Mouse (Mus musculus) stomach, embryonic 16.5 days (tissue): ENCODE data around the gene Rnf180. TPM values are rescaled to one million over a fixed set of nuclear protein-coding genes. Genes with fewer than 3 reads are reported as not detected.

Experiments used
- ATAC-seq: fragments of 200-750 bp; cut with Nextera tagmentation; 2 replicates; pipeline ENCODE4 v1.8.0; 2017; ENCODE audit warnings: moderate number of reproducible peaks, moderate TSS enrichment; ENCODE audit not compliant: insufficient read depth, low FRiP score
- H3K27ac ChIP-seq: fragments of 300-500 bp; sonication (generic); 2 replicates; pipeline ENCODE4 v1.5.1; 2014; ENCODE audit warnings: low read length
- H3K27me3 ChIP-seq: fragments of 300-500 bp; sonication (generic); 2 replicates; pipeline ENCODE4 v1.6.1; 2014; ENCODE audit warnings: low read length, control low read depth, mixed read lengths; ENCODE audit not compliant: control insufficient read depth, insufficient read depth
- H3K36me3 ChIP-seq: fragments of 300-500 bp; sonication (generic); 2 replicates; pipeline ENCODE4 v1.6.1; 2014; ENCODE audit warnings: low read length; ENCODE audit not compliant: control insufficient read depth, insufficient read depth
- H3K4me1 ChIP-seq: fragments of 300-500 bp; sonication (generic); 2 replicates; pipeline ENCODE4 v1.6.1; 2014; ENCODE audit warnings: low read length, control low read depth, mixed read lengths; ENCODE audit not compliant: control insufficient read depth, insufficient read depth
- H3K4me2 ChIP-seq: fragments of 300-500 bp; sonication (generic); 2 replicates; pipeline ENCODE4 v1.6.1; 2014; ENCODE audit warnings: low read depth, low read length, mixed read lengths
- H3K4me3 ChIP-seq: fragments of 300-500 bp; sonication (generic); replicated peaks from 2 replicates; pipeline ENCODE4 v1.5.1; 2014; ENCODE audit warnings: mild to moderate bottlenecking, low read length
- H3K9ac ChIP-seq: fragments of 300-500 bp; sonication (generic); 2 replicates; pipeline ENCODE4 v1.6.1; 2014; ENCODE audit warnings: low read length
- H3K9me3 ChIP-seq: fragments of 300-500 bp; sonication (generic); replicated peaks from 2 replicates; pipeline ENCODE4 v1.6.1; 2016; ENCODE audit warnings: low read length, control low read depth; ENCODE audit not compliant: control insufficient read depth
- WGBS: fragments of 180-500 bp; shearing (Covaris S2); extraction: QIAGEN DNeasy Blood & Tissue Kit; methylation state at CpG from one replicate; pipeline ENCODE4 v1.1.7; 2014; 5-methylcytosine and 5-hydroxymethylcytosine counted together
- polyA plus RNA-seq: library from polyadenylated mRNA; unstranded; fragments of >200 nt; fragmentation: Nextera tagmentation; extraction: Ambion mirVana; gene quantifications from 2 replicates; pipeline ENCODE4 v1.2.1, GENCODE M21; 2015

Gene Rnf180
- polyA plus RNA-seq, 1 experiment from 2014 or later = 3.7 TPM

DNA sequence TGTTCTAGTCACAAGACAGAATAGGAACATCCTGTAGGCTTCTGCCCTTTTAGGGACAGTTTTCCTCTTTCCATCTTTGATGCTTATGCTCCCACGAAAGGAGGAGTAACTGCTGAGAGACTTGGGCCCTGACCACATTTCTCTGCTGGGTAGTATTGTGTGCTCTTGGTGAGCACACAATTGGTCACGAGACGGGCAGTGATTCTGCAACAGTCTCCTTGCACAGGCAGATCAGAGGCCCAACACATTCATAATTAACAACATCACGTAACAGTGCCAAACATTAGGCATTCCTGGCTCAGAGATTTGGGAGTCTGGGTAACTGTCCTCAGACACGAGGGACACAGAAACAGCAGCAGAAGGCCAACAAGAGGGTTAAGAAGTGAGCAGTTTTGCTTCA, 113.8 kb downstream of the Rnf180 start:
- Histone ChIP-seq H3K9me3 (no peaks in the 10 kb centered on the region), H3K36me3 (no peaks in the 10 kb centered on the region), H3K4me3 (no peak overlapping the region), H3K27ac (no peak overlapping the region), H3K4me1 (no peaks in the 10 kb centered on the region), H3K9ac (no peak overlapping the region), H3K27me3 (no peaks in the 10 kb centered on the region), H3K4me2 (no peak overlapping the region)
- no peak for ATAC-seq
- 84% methylated on average over 5 of the region's 5 CpGs for WGBS

- no peaks in the 10 kb centered on the region for H3K36me3 ChIP-seq
- WGBS = 52% methylated on average over 6 of the region's 6 CpGs
- H3K4me3 ChIP-seq = no peak overlapping the region
- no peaks in the 10 kb centered on the region for H3K4me1 ChIP-seq
- H3K27me3 ChIP-seq = no peaks in the 10 kb centered on the region
- H3K4me2 ChIP-seq = no peak overlapping the region
- ATAC-seq = no peak
- peaks cover 2% of the 10 kb centered on the region; the same call in 1 of the 2 replicates for H3K9me3 ChIP-seq
- no peak overlapping the region for H3K27ac ChIP-seq
- H3K9ac ChIP-seq = no peak overlapping the region
Observed at GRCm38 (mm10) chr13:105165441-105165840, 129.2 kb downstream of the Rnf180 start.

DNA sequence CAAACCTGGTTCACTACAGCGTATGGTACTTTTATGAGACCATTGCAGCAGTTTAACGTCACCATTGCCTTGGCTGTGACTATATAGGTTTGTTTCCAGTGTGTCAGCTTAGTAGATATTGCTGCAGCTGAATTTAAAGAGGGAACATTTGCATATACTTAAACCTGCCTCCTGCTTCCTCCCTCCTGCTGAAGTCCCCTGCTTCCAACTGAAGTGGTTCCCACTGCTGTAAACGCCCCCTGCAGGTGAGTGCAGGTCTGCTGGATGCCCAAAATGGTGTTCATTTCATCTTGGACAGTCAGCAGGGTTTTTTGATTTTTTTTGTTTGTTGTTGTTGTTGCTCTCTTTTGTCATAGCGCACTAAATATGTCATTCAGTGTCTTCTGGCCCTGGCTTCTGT, 140.7 kb downstream of the Rnf180 start:
- Histone ChIP-seq H3K9ac (no peak overlapping the region), H3K9me3 (no peaks in the 10 kb centered on the region), H3K4me2 (no peak overlapping the region), H3K36me3 (no peaks in the 10 kb centered on the region), H3K4me3 (no peak overlapping the region), H3K27ac (no peak overlapping the region), H3K4me1 (no peaks in the 10 kb centered on the region), H3K27me3 (no peaks in the 10 kb centered on the region)
- ATAC-seq = no peak
- 65% methylated on average over 4 of the region's 4 CpGs for WGBS

DNA sequence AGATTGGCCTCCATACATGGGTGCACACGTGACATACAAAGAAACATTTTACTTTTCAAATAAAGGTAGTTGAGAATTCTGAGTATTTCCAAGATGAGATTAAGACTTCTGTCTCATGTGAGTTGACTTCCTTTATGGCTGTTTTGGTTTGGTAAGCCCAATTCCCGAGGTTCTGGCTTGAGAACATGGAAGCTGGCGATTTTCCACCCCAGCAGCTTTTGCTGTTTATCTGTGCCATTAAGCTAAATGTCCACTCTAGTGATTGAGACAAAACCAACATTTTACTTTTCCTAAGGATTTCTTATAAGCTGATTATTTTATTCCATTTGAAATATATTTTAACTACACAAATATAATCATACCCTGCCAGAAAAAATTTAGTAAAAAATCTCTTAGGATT, 144.6 kb downstream of the Rnf180 start:
- no peak overlapping the region for H3K4me3 ChIP-seq
- no peak for ATAC-seq
- no peak overlapping the region for H3K9ac ChIP-seq
- 72% methylated on average over 3 of the region's 3 CpGs for WGBS
- H3K4me1 ChIP-seq = no peaks in the 10 kb centered on the region
- no peaks in the 10 kb centered on the region for H3K27me3 ChIP-seq
- H3K4me2 ChIP-seq = no peak overlapping the region
- H3K36me3 ChIP-seq = no peaks in the 10 kb centered on the region
- H3K27ac ChIP-seq = no peak overlapping the region
- no peaks in the 10 kb centered on the region for H3K9me3 ChIP-seq

- Histone ChIP-seq H3K9me3 (no peaks in the 10 kb centered on the region), H3K27ac (no peak overlapping the region), H3K4me2 (no peak overlapping the region), H3K27me3 (no peaks in the 10 kb centered on the region), H3K4me3 (no peak overlapping the region), H3K36me3 (no peaks in the 10 kb centered on the region), H3K4me1 (no peaks in the 10 kb centered on the region), H3K9ac (no peak overlapping the region)
- no peak for ATAC-seq
- 66% methylated on average over 4 of the region's 4 CpGs for WGBS
Observed at GRCm38 (mm10) chr13:105147795-105148418, 146.7 kb downstream of the Rnf180 start.

DNA sequence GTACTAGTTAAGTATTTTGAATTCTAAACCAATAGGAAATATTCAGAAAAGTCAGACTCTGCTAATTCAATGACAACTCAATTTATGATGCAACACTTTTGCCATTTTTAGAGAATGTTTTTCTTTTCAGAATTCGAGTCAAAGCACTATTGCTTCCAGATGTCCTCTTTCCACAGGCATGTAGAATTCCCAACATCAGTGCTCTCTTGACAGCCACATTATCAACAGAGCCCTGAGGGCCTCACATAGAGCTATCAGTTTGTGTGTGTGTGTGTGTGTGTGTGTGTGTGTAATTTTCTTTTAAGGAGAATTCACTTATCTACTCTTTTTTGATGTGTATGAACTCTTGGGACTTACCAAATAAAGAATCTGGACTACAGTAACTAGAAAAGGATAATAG, 147.8 kb downstream of the Rnf180 start:
- Histone ChIP-seq H3K9ac (no peak overlapping the region), H3K9me3 (no peaks in the 10 kb centered on the region), H3K27ac (no peak overlapping the region), H3K4me1 (no peaks in the 10 kb centered on the region), H3K27me3 (no peaks in the 10 kb centered on the region), H3K4me2 (no peak overlapping the region), H3K36me3 (no peaks in the 10 kb centered on the region), H3K4me3 (no peak overlapping the region)
- ATAC-seq = no peak
- WGBS = 18% methylated on average over 1 of the region's 1 CpGs

GRCm38 (mm10) chr13:105139881-105140280, 154.7 kb downstream of the Rnf180 start:
- Histone ChIP-seq H3K4me2 (peak overlapping the region; percentile 9; the same call in 1 of the 2 replicates), H3K36me3 (no peaks in the 10 kb centered on the region), H3K27me3 (no peaks in the 10 kb centered on the region), H3K9me3 (no peaks in the 10 kb centered on the region), H3K9ac (no peak overlapping the region), H3K4me3 (no peak overlapping the region), H3K27ac (peak overlapping the region; percentile 66), H3K4me1 (peaks cover 3% of the 10 kb centered on the region; the same call in 1 of the 2 replicates)
- WGBS = 39% methylated on average over 4 of the region's 4 CpGs
- ATAC-seq = peak; percentile 92

- Histone ChIP-seq H3K4me1 (no peaks in the 10 kb centered on the region), H3K27ac (no peak overlapping the region), H3K36me3 (no peaks in the 10 kb centered on the region), H3K27me3 (no peaks in the 10 kb centered on the region), H3K4me3 (no peak overlapping the region), H3K9me3 (no peaks in the 10 kb centered on the region), H3K4me2 (no peak overlapping the region), H3K9ac (no peak overlapping the region)
- 47% methylated on average over 5 of the region's 5 CpGs for WGBS
- no peak for ATAC-seq
Observed at GRCm38 (mm10) chr13:105134397-105134796, 160.2 kb downstream of the Rnf180 start.

- ATAC-seq = no peak
- Histone ChIP-seq H3K9ac (no peak overlapping the region), H3K4me3 (no peak overlapping the region), H3K4me2 (no peak overlapping the region), H3K27ac (no peak overlapping the region), H3K4me1 (no peaks in the 10 kb centered on the region), H3K27me3 (no peaks in the 10 kb centered on the region), H3K9me3 (no peaks in the 10 kb centered on the region), H3K36me3 (no peaks in the 10 kb centered on the region)
- 91% methylated on average over 2 of the region's 2 CpGs for WGBS
Observed at GRCm38 (mm10) chr13:105132776-105133175, 161.8 kb downstream of the Rnf180 start.
